Mouse (Mus musculus): ENCODE results near the gene Golga1.
A peak's percentile ranks its signal among the peaks of the same experiment; 100 is the strongest.
"Not testable (repeated sequence)": the region's sequence is repeated elsewhere in the genome, so short reads cannot be mapped to it uniquely, and the experiment has no call there.

Gene Golga1

GRCm38 (mm10) chr2:39065400-39065987 lies at the start of gene Golga1:
Gene Golga1, minus strand, starts transcription at chr2:39065541.
- DNase-seq (ENCODE audit: low read depth): peak; percentile 93

- no peak for DNase-seq (ENCODE audit: low read depth)
Measured at GRCm38 (mm10) chr2:39114093-39114492, 48.8 kb upstream of the Golga1 start.

DNA sequence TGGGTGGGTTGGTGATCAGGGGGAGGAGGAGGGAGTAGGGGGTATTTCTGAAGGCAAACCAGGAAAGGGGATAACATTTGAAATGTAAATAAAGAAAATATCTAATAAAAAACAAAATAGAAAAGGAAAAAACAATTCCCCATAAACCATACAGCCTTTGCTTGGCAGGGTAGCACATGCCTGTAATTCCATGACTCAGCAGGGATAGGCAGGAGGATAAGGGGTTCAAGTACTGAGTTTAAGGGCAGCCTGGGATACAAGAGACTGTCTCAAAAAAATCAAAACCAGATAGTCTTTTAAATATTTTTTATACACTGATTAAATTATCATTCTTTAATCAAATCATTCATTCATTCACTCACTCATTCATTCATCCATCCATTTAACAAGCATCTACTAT lies 45.2 kb upstream of the Golga1 start:
- no peak for DNase-seq (ENCODE audit: low read depth)

- DNase-seq (ENCODE audit: low read depth): not testable (repeated sequence)
Measured at GRCm38 (mm10) chr2:39109712-39110111, 44.4 kb upstream of the Golga1 start.

DNA sequence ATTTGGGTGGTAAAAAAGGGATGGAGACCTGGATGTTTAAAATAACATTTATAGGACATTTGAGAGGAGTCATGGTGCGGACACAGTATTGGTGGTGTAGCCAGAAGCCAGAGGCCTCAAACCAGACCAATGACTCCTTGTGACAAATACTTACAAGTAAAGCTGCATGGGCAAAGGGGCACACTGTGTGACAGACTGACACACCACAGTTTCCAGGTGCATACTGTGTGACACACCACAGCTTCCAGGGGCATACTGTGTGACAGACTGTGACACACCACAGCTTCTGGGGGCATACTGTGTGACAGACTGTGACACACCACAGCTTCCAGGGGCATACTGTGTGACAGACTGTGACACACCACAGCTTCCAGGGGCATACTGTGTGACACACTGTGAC lies 34.6 kb upstream of the Golga1 start:
- DNase-seq (ENCODE audit: low read depth): not testable (repeated sequence)

GRCm38 (mm10) chr2:39097993-39098392 lies 32.7 kb upstream of the Golga1 start:
- peak; percentile 33 for DNase-seq (ENCODE audit: low read depth)

GRCm38 (mm10) chr2:39091966-39092365 lies 26.6 kb upstream of the Golga1 start:
- no peak for DNase-seq (ENCODE audit: low read depth)

DNA sequence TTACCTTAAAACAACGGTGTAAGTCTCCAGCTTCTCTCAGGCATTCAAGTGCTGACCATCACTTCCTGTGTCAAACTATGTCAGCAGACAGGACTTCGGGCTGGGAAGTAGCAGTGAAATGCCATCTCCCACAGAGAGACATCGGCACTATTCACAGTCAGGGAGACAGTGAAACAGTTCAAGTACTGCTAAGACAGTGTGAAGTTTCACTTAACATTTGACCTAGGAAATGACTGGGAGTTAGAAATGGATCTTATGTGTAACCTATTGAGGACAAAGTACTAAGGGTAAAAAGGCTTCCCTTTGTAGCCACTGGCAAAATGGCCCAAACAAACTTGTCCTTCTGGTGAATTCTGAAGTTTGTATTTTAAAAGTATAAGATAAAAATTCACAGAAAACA lies 17.4 kb upstream of the Golga1 start:
- no peak for DNase-seq (ENCODE audit: low read depth)

- no peak for DNase-seq (ENCODE audit: low read depth)
Measured at GRCm38 (mm10) chr2:39070666-39071065, 5.3 kb upstream of the Golga1 start.

- no peak for DNase-seq (ENCODE audit: low read depth)
Measured at GRCm38 (mm10) chr2:39069096-39069495, 3.8 kb upstream of the Golga1 start.

DNA sequence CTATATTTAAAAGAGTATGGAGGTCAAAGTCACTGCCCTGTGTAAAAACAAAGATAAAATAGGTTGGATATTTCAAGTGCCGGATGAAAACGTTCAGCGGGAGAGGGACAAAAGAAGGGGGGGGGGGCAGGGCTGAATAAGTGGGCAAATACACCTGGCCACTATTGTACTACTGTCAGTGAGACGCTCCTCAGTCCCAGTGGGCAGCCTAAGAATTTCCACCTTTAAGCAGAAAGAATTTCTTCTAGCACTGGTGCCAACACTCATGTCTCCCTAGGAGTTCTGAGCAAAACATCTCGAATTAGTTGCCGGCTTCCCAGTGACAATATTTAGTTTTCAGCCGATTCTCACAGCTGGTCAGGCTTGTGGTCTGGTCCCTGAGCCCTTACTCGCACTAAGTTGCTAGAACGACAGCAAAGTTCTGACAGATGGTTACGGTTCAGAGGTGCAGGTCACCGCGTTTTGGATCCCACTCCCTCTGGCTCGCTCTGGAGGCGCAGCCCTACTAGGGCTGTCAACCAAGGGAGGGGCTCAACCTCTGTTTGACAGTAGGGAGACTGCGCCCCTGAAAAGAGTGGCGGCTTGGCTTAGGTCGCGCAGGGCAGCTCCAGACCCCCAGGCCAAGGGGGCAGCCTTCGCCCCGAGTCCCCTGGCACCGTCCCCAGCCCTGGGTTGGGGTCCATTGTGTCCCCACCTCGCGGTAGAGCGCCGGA lies 498 bp downstream of the Golga1 start:
- DNase-seq (ENCODE audit: low read depth): no peak

DNA sequence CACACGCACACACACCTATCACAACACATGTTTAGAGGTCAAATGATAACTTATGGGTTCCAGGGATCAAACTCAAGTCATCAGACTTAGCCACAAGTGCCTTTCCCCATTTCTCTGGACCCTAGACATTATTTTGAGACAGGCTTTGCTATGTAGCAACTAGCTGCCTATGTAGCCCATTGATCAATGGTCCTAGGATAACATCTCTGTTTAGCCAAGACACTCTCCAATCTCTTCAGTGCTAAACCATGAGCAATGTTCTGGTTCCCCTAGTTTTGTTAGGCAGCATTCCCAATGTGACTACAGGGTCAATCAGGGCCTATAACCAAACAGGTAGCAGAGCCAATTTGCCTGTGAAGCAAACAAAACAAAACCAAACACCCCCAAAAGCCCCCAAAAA lies 16.8 kb downstream of the Golga1 start:
- no peak for DNase-seq (ENCODE audit: low read depth)

GRCm38 (mm10) chr2:39040215-39040614 lies 25.1 kb downstream of the Golga1 start:
- DNase-seq (ENCODE audit: low read depth): no peak

DNA sequence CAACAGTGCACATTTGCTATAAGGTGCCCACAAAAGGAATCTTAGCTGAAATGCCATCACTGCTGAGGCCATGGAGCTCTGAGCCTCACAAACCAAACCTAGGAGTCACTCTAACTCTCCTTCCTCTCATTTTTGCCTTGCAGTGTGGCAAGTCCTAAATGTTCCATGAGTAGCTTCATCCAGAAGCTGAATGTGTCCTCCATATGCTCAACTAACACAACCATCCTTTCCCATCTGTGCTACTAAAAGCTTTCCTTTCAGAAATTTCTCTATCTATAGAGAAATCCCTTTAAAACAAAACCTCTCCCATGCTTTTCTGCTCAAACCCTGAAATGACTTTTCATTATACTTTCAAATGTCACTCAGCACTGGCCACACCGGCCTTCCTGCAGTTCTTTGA lies 33.7 kb downstream of the Golga1 start:
- no peak for DNase-seq (ENCODE audit: low read depth)

- DNase-seq (ENCODE audit: low read depth): no peak
Measured at GRCm38 (mm10) chr2:39020004-39020403, 45.3 kb downstream of the Golga1 start.

- no peak for DNase-seq (ENCODE audit: low read depth)
Measured at GRCm38 (mm10) chr2:39016581-39016980, 48.8 kb downstream of the Golga1 start.

GRCm38 (mm10) chr2:39012768-39013279 lies 52.5 kb downstream of the Golga1 start:
- DNase-seq (ENCODE audit: low read depth): no peak

DNA sequence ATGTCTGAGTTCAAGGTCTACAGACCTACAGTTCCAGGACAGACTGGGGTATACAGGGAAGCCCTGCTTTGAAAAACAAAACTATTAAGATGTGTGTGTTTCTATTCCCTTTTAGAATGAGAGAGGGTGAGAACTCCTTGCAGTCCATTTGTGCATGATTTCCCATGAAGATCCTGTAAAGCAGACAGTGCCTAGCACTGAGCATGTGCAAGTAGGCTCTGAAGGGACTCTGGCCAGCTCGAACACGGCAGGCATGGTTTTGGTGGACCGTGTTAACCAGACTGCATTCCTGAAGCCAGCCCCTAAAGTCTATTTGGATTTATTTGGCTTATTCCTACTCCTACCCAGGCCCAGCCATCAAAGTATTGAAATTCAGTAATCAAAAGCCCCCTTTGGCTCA lies 53.4 kb downstream of the Golga1 start:
- DNase-seq (ENCODE audit: low read depth): no peak

DNA sequence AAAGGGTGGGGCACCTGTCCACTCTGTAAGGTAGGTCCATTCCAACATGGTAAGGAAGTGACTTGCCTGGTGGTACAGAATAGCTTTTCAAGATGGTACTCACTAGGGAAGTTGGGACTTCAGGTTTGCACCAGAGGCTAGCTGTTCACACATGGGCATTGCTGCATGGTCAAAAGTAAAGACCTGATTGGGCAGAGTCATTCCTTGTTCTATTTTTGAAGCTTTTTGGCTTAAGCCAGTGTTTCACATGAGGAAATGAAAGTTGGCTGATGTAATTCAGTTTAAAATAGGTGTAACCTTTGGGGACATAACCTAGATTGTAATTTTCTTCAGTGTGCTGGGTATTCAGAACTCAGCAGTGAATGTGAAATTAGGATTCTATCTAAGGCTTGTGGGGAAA lies 54.1 kb downstream of the Golga1 start:
- no peak for DNase-seq (ENCODE audit: low read depth)

GRCm38 (mm10) chr2:39010144-39010543 lies 55.2 kb downstream of the Golga1 start:
- DNase-seq (ENCODE audit: low read depth): not testable (repeated sequence)

- DNase-seq (ENCODE audit: low read depth): peak; percentile 85
Measured at GRCm38 (mm10) chr2:39008954-39009365, 56.4 kb downstream of the Golga1 start.

DNA sequence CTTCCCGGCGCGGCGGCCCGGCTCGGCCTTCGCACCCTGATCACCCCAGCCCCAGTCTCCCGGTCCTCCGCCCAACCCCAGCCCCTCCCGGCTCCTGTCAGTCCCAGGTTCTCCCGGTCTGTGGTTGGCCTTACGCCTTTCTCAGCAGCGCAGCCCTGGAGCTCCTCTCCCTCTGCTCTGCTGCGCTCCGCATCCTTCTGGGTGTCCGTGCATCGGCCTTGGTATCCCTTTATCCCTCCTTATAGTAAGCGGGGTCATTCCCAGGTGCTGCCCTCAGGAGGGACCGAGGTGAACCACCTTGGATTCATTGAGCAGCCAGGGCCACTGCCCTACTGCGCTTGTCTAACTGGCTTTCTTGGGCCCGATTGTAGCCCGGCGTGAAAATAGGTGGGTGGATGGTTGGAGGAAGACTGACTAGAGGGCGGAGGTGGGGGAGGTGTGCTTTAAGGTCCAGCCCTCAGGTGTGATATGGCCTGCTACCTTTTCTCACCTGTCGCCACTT lies 56.9 kb downstream of the Golga1 start:
- DNase-seq (ENCODE audit: low read depth): no peak

GRCm38 (mm10) chr2:39007865-39008264 lies 57.5 kb downstream of the Golga1 start:
- peak; percentile 95 for DNase-seq (ENCODE audit: low read depth)

Measured in naive thymus-derived CD4-positive, alpha-beta T cell, adult 2 months (primary cell).